Mouse (Mus musculus): ENCODE results near the gene Suco. TPM values are rescaled to one million over a fixed set of nuclear protein-coding genes. Genes with fewer than 3 reads are reported as not detected.

The Suco gene
- total RNA-seq, 2 experiments from 2014 or later = 26.4 to 61.3 TPM

DNA sequence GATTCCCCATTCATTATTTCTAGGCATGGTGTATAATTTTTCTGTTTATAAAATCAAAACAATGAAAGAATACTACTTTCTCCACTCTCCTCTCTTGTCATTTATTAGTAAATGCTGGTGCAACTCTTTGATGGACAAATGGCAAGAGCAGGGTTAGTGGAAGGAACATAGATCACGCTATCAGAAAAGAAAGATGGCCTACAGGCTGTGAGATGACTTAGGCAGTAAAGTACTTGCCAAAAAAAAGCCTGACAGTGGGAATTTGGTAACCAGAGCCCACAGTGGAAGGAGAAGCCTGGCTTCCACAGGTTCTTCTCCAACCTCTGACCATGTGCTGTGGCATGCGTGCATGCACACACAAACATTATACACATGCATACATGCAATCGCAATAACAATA lies 18.5 kb upstream of the Suco start:
- no peak for ATAC-seq (ENCODE audit: poor library complexity, severe bottlenecking)

DNA sequence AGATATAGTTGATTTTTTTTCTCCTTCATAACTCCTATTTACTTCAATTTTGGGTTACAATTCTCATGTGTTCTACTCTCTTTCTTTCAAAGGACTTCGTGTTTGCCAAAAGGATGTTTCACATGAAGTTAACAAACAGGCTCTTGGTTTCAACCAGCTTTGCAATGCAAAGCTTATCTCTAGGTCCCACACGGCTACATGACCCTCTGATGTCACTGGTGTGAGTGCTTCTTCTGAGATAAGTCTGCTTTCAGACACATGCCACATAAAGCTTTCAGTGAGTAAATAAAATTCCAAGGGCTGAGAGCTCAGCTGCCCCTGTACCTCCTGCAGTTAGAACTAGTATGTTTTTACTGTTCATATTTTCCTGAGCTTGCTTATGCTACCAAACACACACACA lies 18.1 kb upstream of the Suco start:
- ATAC-seq (ENCODE audit: poor library complexity, severe bottlenecking) = 0 out of 2 replicates have a peak, but pooled peaks have one; percentile 11

DNA sequence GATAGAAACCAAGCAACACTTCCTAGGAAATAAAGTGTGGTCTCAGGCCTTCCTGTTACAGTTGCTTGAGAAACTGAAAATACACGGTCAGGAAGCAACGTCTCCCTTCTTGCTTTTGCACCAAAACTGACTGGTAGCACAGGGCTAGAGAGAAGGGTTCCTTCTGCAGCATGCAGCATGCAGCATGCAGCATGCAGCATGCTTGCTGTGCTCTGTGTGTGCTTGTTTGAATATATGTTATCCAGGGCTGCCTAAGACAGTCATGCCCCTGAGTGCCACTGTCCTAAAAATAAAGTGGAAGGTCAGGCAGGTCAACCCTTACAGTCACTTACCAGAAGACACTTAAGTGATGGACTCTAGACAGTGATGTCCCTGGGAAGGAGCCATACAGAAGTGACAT lies 17.6 kb upstream of the Suco start:
- peak; percentile 41 for ATAC-seq (ENCODE audit: poor library complexity, severe bottlenecking)

DNA sequence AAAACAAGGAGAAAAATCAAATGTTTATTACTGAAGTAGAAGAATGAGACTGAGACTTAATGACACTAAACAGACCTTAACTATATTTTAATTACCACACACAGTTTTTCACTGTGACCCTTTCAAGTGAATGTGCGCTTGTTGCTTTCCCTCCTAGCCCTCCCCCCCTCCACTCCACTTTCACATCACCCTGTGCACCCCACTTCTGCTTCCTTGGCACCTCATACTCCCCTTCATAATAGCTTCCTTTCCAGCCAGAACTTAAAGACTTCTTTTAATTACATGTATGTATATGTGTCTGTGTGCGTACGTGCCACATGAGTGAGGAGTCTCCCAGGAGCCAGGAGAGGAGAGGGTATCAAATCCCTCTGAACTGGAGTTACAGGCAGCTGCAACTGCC lies 12.3 kb upstream of the Suco start:
- ATAC-seq (ENCODE audit: poor library complexity, severe bottlenecking) = peak; percentile 79

DNA sequence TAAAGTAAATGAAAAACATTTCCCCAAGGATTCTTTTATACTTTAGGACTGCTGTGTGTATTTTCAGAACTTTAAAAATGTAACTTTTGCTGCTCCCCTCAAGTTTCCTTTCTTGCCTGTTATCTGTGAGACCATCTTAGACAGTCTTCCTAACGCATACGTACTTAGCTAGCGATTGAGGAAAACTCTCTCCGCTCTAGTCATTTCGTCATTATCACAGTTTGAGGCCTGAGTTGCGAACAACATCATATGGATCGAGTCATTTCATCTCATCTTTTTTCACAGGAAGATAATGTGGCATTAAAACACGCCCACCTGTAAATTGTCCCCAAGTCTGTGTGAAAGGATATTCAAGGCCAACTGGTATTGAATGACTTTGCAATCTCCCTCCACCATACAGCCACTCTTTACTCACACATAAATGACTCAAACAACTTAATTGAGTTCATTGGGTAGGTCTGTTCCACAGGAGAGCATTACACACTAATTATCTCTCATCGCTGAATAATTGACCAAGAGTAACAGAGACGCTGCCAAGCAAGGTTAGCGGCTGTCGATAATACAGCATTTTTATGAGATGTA lies 11.3 kb upstream of the Suco start:
- ATAC-seq (ENCODE audit: poor library complexity, severe bottlenecking) = no peak

DNA sequence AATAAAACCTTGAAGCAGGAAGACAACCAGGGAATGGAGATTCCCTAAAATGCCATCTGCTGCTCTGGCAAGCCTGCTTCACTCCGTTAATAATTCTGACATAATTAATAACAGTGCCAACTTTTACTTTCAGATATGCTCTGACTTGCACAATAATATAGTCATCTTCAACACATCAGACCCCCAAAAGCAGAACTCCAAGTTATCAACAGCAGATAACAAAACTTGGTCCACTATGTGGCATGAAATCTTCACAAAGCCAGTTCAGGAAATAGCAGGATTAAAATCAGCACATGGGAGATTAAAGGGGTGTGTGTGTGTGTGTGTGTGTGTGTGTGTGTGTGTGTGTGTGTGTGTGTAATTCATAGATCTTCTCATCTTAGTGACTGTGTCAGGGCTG lies 9.3 kb upstream of the Suco start:
- peak; percentile 39 for ATAC-seq (ENCODE audit: poor library complexity, severe bottlenecking)

DNA sequence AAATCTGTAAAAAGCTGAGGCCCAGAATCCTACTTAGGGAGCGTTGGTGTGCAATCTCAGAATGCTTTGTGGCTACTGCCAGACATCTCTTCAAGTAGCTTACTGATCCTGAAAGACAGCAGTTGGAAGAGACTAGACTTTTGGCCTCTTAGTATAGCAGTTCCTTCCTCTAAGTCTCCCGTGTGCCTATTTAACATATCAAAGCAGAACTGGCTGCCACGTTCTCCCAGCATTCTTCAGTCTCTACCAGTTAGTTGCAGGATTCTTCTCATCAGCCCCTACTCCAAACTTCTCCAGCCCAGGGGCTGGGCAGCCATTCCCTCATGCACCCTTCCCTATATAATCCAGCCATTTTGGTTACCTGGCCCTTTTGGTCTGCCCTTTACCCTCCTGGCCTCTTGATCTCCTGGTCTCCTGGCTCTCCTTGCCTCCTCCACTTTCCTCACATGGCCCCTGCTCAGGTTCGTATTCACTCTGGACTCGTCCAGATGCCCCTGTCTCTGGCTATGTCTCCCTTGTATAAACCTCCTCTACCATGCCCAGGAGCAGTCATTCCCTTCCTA lies 1.2 kb upstream of the Suco start:
- ATAC-seq (ENCODE audit: poor library complexity, severe bottlenecking) = no peak

DNA sequence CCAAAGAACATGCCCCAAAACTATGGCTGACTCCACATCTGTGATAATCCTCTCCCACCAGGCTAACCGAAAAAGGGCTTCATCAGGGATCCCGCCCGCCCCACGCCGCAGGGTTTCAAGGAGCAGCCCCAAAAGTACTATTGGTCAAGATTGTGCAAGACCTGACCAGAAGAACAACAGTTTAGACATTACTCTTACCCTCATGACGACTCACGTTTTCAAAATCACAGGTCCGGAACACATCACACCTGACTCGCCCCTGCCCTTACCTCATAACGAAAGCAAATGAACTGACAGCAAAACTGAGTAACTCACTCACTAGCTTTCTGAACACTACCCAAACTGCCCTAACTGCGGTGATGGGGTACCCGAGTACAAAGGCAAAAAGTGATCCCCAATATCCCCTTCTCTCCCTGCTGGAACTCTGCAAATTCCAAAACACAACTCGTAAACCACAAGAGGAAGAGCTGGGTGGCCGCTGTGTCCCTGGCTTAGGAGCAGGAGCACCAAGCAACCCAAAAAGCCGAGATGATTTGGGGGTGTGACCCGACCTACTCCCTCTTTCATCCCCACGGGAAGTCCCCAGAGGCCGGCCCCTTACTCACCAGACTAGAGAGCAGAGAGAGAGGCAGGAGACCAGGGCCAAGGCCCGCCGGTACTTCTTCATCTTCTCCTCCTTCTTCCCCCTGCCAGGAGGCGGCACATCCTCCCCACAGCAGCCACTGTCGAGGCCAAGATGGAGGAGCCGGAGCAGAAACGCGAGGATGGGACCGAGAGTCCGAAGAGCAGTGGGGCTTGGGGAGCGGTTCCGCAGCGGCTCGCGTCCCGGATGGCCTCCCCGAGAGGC lies 553 bp downstream of the Suco start:
- ATAC-seq (ENCODE audit: poor library complexity, severe bottlenecking) = peak; percentile 45

DNA sequence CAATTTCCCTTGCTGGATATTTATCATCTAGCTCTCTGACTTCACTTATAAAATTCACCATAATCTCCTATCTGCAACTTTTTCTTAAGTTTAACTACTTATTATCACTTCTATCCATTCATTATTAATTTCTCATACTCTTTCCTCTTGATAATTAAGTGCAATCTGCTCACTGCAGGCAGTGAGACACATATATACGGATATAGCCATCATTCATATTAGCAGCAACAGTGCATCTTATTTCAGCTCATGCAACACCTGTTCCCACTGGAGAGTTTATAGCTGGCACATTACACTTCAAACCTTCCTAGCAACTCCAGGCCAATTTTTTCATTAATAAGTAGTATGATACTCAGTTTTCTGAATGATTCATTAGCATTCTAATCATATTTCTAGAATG lies 7.1 kb downstream of the Suco start:
- no peak for ATAC-seq (ENCODE audit: poor library complexity, severe bottlenecking)

DNA sequence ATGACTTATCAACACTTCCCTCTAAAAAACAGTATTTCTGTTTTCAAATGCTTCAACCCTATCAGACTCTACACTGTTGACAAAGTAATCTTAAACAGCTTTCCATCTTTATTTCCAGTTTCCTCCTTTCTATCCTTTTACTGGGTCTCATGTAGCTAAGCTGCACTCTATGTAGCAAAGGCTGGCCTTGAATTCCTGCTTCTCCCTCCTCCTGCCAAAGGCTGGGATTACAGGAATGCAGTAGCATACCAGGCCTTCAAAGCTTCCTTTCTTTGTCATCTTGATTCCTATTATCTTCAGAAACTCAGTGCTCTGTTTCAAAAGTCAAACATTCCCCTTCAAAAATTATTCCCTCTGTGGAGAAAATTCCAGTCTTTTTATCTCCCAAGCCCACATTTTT lies 8.1 kb downstream of the Suco start:
- ATAC-seq (ENCODE audit: poor library complexity, severe bottlenecking) = no peak

DNA sequence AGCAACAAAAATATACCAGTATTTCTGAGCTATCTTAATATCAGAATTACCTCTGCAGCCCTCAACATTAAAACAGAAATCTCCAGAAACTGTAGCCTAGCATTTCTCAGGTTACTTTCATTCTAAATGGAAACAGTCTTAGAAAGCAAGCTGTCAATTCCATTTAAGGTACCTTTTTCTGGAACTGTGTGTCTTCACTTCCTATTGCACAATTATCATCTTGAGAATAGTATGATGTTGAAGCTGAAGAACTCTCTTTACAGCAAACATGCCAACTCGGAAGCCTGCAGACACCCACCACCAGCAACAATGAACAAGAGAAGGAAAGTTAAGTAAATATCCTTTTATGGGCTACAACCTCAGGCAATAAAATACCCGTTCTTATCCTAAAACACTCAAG lies 12.7 kb downstream of the Suco start:
- ATAC-seq (ENCODE audit: poor library complexity, severe bottlenecking) = peak; percentile 70

DNA sequence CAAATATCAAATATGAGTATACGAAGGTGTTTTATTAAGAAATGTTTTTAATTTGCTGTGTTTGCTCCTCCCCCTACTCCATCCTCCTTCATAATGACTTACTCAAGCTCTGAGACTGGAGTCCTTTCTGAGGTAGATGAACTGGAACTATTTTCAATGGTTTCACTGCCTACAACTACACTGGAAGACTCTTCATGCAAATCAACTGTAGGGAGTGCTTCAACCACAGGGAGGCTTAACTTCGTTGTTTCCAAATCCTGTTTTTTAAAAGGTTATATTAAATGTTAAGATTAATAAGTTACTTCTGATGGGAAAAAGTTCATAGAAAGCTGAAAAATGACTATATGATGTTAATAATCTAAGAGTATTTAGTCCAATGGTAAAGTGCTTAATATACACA lies 17.2 kb downstream of the Suco start:
- ATAC-seq (ENCODE audit: poor library complexity, severe bottlenecking) = no peak

DNA sequence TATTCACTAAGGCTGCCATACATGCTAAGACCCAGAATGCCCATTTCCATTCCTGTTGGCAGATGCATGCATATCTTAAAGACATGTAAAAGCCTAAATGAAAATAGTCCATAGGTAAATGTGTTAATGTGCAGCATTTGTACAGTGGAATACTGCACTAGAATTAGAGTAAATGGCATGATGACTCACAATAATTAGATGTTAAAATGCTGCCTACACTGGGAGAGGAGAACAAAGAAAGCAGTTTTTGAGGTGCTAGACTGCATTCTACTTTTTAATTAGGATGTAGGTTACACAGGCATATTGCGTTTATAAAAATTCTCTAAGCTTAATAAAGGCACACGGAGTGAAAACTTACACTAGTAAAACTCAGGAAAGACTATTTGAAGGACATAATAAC lies 49.8 kb downstream of the Suco start:
- ATAC-seq (ENCODE audit: poor library complexity, severe bottlenecking) = no peak

DNA sequence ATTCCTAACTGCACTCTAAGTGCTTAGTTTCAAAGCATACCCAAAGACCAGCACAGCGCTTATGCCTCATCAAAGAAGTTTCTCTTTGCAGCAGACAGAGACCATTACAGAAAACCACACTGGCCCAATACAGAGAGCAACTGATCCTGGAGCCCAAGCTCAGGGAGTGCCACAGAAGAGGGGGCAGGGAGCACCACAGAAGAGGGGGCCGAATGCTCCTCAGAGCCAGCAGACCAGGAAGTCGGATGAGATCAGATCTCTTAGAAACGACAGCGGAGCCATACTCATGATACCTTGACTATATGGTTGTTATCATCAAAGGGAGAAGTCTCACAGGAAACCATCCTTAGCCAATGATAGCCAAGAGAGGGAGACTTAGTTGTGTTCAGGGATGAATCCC lies 67.1 kb downstream of the Suco start:
- ATAC-seq (ENCODE audit: poor library complexity, severe bottlenecking) = peak; percentile 25; the same call in 1 of the 2 replicates

DNA sequence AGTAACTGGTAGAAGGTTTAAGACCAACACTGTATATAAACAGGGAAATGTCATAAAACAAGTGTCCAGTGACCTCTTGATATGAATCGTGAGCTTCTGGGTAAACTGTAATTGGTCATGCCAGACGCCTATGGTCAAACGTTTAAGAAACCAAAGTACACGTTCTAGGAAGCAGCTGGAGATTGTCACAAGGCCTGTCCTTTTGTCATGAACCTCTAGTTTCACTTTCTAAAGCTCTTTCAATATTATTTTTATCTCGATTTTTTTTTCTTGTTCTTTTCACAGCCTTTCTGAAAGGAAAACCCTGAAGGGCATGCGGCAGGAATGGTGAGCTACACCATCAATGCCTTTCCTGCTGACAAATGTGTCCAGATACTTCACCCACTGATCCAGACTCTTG lies 67.5 kb downstream of the Suco start:
- no peak for ATAC-seq (ENCODE audit: poor library complexity, severe bottlenecking)

DNA sequence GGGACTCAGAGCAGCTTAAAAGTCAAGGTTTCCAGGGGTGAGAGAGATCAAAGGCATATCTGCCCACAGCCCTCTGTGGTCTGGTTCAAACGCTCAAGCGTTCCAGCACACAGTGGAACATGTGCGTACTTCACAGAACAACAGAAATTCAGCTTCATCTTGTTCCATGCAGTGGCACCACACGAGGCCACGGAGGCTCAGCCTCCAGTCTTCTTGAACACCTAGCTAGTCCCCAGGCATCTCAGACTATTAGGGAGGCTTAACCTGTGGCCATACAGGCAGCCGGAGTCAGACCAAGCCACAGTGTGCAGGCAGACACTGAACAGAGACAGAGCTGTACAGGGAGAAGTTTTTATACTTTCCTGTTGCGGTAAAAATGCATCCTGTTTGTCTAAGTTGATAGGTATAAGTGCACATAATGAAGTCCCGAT lies 71.9 kb downstream of the Suco start:
- peak; percentile 50 for ATAC-seq (ENCODE audit: poor library complexity, severe bottlenecking)

DNA sequence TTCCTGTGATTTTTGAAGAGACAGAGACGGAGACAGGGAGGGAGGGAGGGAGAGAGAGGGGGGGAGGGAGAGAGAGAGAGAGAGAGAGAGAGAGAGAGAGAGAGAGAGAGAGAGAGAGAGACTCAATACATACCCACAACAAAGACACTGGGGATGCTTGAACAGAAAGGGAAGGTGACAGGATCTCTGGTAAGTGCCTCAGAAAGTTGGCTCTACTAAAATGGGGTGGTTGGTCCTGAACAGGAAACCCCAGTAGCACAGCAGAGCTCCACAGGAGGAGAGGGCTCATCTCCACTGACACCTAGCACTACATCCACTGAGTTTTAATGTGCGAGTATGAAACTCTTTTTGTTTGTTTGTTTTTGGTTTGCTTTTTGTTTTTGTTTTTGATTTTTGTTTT lies 75.2 kb downstream of the Suco start:
- ATAC-seq (ENCODE audit: poor library complexity, severe bottlenecking) = no peak

DNA sequence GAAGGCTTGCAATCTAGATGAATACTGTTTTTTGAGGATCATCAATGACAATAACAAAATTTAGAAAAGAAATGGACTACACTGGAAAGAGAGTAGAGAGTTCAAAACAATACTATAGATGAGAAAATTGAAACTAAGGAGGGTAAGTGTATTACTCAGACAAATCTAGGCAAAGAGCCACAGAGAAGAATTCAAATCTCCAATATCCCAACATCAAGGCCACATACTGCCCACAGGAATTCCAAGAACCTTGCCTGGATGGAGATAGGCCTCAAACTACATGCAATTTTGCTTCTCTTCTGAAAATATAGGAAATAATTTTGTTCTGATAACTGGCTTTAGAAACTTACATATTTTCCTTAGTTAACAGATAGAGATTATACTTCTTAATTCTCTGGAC lies 76.2 kb downstream of the Suco start:
- ATAC-seq (ENCODE audit: poor library complexity, severe bottlenecking) = no peak

DNA sequence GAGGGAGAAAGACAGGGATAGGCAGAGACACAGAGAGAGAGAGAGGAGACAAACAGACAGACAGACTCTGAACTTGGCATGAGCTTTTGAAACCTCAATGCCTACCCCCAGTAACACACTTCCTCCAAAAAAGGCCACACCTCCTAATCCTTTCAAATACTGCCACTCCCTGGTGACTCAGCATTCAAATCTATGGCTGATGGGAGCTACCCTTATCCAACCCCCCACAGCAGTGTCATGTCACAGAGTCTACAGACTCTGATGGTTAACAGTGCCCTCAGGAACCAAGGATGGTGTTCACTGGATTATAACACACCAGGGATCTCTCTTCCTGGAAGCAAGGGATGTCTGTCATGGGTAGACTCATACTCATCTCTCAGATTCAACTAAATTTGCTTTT lies 76.7 kb downstream of the Suco start:
- ATAC-seq (ENCODE audit: poor library complexity, severe bottlenecking) = peak; percentile 37; the same call in 1 of the 2 replicates

DNA sequence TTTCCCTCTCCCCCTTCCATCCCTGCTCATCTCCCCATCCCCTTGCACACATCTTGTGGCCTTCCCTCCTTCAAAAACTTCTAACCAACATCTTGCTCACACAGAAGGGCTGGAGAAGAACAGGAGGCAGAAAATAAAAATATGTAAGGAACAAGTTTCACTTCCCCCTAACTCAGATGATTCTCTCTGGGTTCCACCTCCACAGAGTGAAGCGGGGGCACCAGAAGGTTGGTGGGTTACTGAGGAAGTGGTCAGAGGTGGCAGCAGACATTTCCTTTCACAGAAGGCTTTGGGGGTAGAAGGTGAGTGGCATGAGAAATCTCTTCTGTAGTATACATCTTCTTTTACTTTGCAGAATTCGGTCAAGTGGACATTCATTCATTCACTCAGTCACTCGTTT lies 77.6 kb downstream of the Suco start:
- ATAC-seq (ENCODE audit: poor library complexity, severe bottlenecking) = peak; percentile 62

DNA sequence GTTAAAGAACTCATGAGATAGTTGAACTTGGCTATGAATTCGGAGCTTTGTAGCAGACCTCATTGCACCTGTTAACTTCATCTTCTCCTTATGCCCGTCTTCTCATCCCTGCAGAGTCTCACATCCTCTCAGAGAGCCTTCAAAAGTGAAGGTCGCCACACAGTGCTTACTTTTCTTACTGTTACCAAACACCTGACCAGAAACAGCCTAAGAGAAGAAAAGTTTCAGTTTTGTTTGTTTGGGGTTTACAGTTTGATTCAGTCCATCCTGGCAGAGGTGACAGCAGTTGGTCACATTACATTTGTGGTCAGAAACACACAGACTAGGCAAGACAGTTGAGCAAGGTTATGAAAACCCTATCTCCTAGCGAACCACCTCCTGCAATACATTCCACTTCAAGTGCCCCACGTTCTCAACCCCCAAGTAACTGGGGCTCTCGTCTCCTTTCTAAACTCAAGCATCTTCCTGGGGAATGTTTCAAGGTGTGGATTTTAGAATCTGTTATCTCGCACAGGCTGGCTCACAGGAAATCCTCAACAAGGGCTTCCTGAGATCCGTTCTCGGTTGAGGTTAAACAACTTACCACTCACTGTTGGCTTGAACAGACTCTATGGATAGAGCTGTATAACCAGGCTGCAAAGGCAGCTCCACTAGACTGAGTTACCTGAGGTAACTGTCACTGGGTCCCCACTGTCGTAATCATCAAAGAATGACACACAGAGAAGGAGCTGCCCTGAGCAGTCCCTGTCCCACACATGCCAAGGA lies 81.9 kb downstream of the Suco start:
- ATAC-seq (ENCODE audit: poor library complexity, severe bottlenecking) = peak; percentile 22
